In the genomic region with DNA sequence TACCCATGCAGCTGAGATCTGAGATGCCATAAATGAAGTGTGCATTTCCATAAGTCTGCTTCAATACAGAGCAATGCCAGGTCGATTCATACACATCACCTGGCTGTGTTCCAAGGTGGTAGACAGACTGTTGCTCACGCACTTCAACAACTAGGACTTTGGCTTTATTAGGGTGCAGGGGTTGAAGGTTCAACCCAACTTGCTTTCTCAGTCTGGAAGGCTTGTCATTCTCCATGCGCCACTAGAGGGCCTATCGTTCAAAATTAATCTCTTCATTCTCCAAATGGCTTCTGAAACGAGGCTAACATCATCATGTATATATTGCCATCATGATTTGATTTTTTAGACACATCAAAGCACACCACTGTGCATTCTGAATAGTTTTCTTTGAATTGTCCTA, we compare ENCODE assay signal across 9 mouse cellular contexts.
A peak's percentile ranks its signal among the peaks of the same experiment; 100 is the strongest.
DNase-seq lines count a peak whose midpoint lies in the region; ATAC-seq lines count a peak whose summit lies in the region.
"Had no signal": no experiment of that assay in that cellular context is flagged by ENCODE, and none has a peak within 500 bp of the region (broad histone marks: within the 10 kb centered on the region; RNA-seq: fewer than 3 reads in every experiment).

No protein-coding gene starts in this region.

- WGBS in kidney, embryonic 15.5 days = 18% methylated on average over 5 of the region's 5 CpGs
- 26% methylated on average over 5 of the region's 5 CpGs for WGBS in embryonic facial prominence, embryonic 11.5 days

- no peaks in the 10 kb centered on the region for H3K4me1 ChIP-seq in kidney, embryonic 15.5 days
- H3K4me1 ChIP-seq in embryonic facial prominence, embryonic 11.5 days (ENCODE audit: control insufficient read depth, insufficient read depth, low read length) = no peaks in the 10 kb centered on the region
- H3K4me1 ChIP-seq: hindbrain, embryonic 15.5 days had no signal

- H3K27me3 ChIP-seq in kidney, embryonic 15.5 days = peaks cover 30% of the 10 kb centered on the region
- H3K27me3 ChIP-seq in embryonic facial prominence, embryonic 11.5 days (ENCODE audit: control insufficient read depth, insufficient read depth, low read length) = no peaks in the 10 kb centered on the region
- H3K27me3 ChIP-seq: hindbrain, embryonic 15.5 days had no signal

- H3K27ac ChIP-seq in kidney, embryonic 15.5 days = no peak overlapping the region
- no peak overlapping the region for H3K27ac ChIP-seq in embryonic facial prominence, embryonic 11.5 days (replicated peaks; ENCODE audit: low read depth, low read length)
- H3K27ac ChIP-seq: hindbrain, embryonic 15.5 days had no signal

- no peak overlapping the region for H3K4me3 ChIP-seq in kidney, embryonic 15.5 days (replicated peaks)
- H3K4me3 ChIP-seq in embryonic facial prominence, embryonic 11.5 days (ENCODE audit: low read depth, low read length) = no peak overlapping the region
- H3K4me3 ChIP-seq: hindbrain, embryonic 15.5 days had no signal

- intact Hi-C loops in left cerebral cortex, postnatal 4 days (cut with DNase I) = no loop called here
- intact Hi-C loops in gastrocnemius, postnatal 36 days (cut with DNase I) = loop anchor here (2.0 kb wide), 1 partner anchor 255 kb away; no protein-coding TSS in a partner anchor

- ATAC-seq in kidney, embryonic 15.5 days (replicated peaks; ENCODE audit: low FRiP score) = no peak
- ATAC-seq in embryonic facial prominence, embryonic 11.5 days (replicated peaks; ENCODE audit: insufficient number of reproducible peaks, low FRiP score, low TSS enrichment, low read depth) = no peak

- no peaks in the 10 kb centered on the region for H3K9me3 ChIP-seq in kidney, embryonic 15.5 days (replicated peaks)
- H3K9me3 ChIP-seq in embryonic facial prominence, embryonic 11.5 days (replicated peaks; ENCODE audit: control insufficient read depth, low read length) = no peaks in the 10 kb centered on the region
- H3K9me3 ChIP-seq: hindbrain, embryonic 15.5 days had no signal

- H3K36me3 ChIP-seq in kidney, embryonic 15.5 days = no peaks in the 10 kb centered on the region
- no peaks in the 10 kb centered on the region for H3K36me3 ChIP-seq in embryonic facial prominence, embryonic 11.5 days (replicated peaks; ENCODE audit: control insufficient read depth, insufficient read depth, low read depth, low read length)
- H3K36me3 ChIP-seq: hindbrain, embryonic 15.5 days had no signal

- no peak overlapping the region for H3K9ac ChIP-seq in kidney, embryonic 15.5 days
- no peak overlapping the region for H3K9ac ChIP-seq in embryonic facial prominence, embryonic 11.5 days (replicated peaks; ENCODE audit: low read length)
- H3K9ac ChIP-seq: hindbrain, embryonic 15.5 days had no signal

- peak; percentile 9 for DNase-seq in kidney, adult 11 months
- DNase-seq in A20 (ENCODE audit: low read depth, low spot score) (peak; percentile 24), R1 (ENCODE audit: low read depth, low spot score) (peak; percentile 12)
- DNase-seq in embryonic facial prominence, embryonic 11.5 days (ENCODE audit: low spot score) = peak; percentile 53
- DNase-seq in left cerebral cortex, postnatal 4 days = peak; percentile 10
- no peak for DNase-seq in gastrocnemius, postnatal 36 days
- DNase-seq in ovary, postnatal 36 days (ENCODE audit: low spot score) = no peak

- no peak overlapping the region for H3K4me2 ChIP-seq in kidney, embryonic 15.5 days
- no peak overlapping the region for H3K4me2 ChIP-seq in embryonic facial prominence, embryonic 11.5 days (ENCODE audit: low read depth, low read length)
- H3K4me2 ChIP-seq: hindbrain, embryonic 15.5 days had no signal

Comparison
In these comparisons a context has a peak if more than half of its experiments do, and no peak if none do; other contexts are left out.
1. DNase-seq: peak in kidney, adult 11 months (single experiment), A20 (single experiment), R1 (single experiment), embryonic facial prominence, embryonic 11.5 days (single experiment) and left cerebral cortex, postnatal 4 days (single experiment); none in gastrocnemius, postnatal 36 days (0 of 2) and ovary, postnatal 36 days (single experiment).